Mouse (Mus musculus): ENCODE data around the gene Setx. TPM values are rescaled to one million over a fixed set of nuclear protein-coding genes. Genes with fewer than 3 reads are reported as not detected.

The Setx gene
- 2.0 and 3.3 TPM in 2 replicates for polyA plus RNA-seq (2012; rRNA removed)

DNA sequence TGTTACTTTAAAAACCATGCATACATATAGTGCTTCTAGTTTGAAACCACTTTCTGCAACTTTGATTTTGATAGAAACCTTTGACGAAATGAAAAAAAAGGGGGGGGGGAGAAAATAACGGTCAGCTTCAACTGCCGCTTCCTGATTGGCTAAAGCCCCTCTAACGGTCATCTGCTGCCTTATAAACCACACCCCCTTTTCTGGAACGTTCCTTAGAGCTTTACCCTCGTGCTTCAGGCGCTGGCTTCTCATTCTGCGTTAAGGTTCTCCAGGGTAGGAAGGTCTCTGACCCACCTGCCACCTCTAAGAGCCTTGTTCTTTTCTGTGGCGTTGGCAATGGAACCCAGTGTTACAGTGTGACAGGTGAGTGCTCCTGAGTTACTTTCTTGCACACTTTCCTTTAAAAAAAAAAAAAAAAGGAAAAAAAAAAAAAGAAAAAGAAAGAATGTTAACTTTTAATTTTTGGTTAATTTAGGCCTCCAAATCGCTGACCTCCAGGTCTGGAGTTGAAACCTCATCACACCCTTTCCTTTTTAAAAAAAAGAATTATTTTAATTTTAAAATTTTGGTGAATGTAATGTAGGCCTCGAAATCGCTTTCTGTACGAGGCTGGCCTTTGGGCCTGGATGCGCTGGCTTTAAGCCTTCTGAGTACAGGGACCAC is at the start of gene Setx:
Gene Setx, plus strand, starts transcription at position 275 of the 663 bp plus-strand sequence.

Other genes starting within 250 kb of the Setx start
- 0.03 and 0.09 TPM in 2 replicates for gene Barhl1, start 207.5 kb upstream of the Setx start, polyA plus RNA-seq (2012; rRNA removed)
- gene Cfap77, start 69.1 kb upstream of the Setx start, polyA plus RNA-seq (2012; rRNA removed): 0.59 and 0.62 TPM in 2 replicates
- 4.7 and 5.5 TPM in 2 replicates for gene Ttf1, start 63.9 kb upstream of the Setx start, polyA plus RNA-seq (2012; rRNA removed)
- 18.0 and 23.4 TPM in 2 replicates for gene Ntng2, start 128.8 kb downstream of the Setx start, polyA plus RNA-seq (2012; rRNA removed)
- gene Med27, start 222.6 kb downstream of the Setx start, polyA plus RNA-seq (2012; rRNA removed): 27.5 and 35.0 TPM in 2 replicates

Measured in colon, adult 2 months (tissue).